Mouse (Mus musculus): ENCODE data around the gene Dennd4c. TPM values are rescaled to one million over a fixed set of nuclear protein-coding genes. Genes with fewer than 3 reads are reported as not detected.

Gene Dennd4c
- polyA plus RNA-seq, 1 experiment from 2014 or later: 2.1 TPM

GRCm38 (mm10) chr4:86749361-86749841, 1.0 kb downstream of the Dennd4c start:
- Histone ChIP-seq H3K27ac (ENCODE audit: low read length) (peak overlapping the region; percentile 85), H3K9ac (ENCODE audit: low read depth, low read length) (peak overlapping the region; percentile 97)

GRCm38 (mm10) chr4:86750346-86750945, 2.1 kb downstream of the Dennd4c start:
- H3K36me3 ChIP-seq (ENCODE audit: control insufficient read depth, insufficient read depth): no peaks in the 10 kb centered on the region
- peak overlapping the region; percentile 41 for H3K4me2 ChIP-seq (ENCODE audit: low read depth, low read length)
- H3K27ac ChIP-seq (ENCODE audit: low read length): no peak overlapping the region
- peaks cover 15% of the 10 kb centered on the region for H3K4me1 ChIP-seq (ENCODE audit: control insufficient read depth, low read depth, low read length)
- no peak for ATAC-seq (ENCODE audit: low read depth)
- no peak overlapping the region for H3K9ac ChIP-seq (ENCODE audit: low read depth, low read length)
- H3K27me3 ChIP-seq (ENCODE audit: control insufficient read depth, insufficient read depth, low read depth, low read length): no peaks in the 10 kb centered on the region
- H3K4me3 ChIP-seq (ENCODE audit: low read depth, low read length): peak overlapping the region; percentile 18; the same call in 1 of the 2 replicates
- WGBS (ENCODE audit: insufficient replicate concordance): 46% methylated on average over 10 of the region's 10 CpGs
- no peaks in the 10 kb centered on the region for H3K9me3 ChIP-seq (replicated peaks; ENCODE audit: control insufficient read depth, low read length)

More at GRCm38 (mm10) chr4:86749361-86749841, 1.0 kb downstream of the Dennd4c start:
- Histone ChIP-seq H3K4me1 (ENCODE audit: control insufficient read depth, low read depth, low read length) (peaks cover 15% of the 10 kb centered on the region), H3K36me3 (ENCODE audit: control insufficient read depth, insufficient read depth) (no peaks in the 10 kb centered on the region), H3K4me3 (ENCODE audit: low read depth, low read length) (peak overlapping the region; percentile 97), H3K4me2 (ENCODE audit: low read depth, low read length) (peak overlapping the region; percentile 94), H3K27me3 (ENCODE audit: control insufficient read depth, insufficient read depth, low read depth, low read length) (no peaks in the 10 kb centered on the region), H3K9me3 (replicated peaks; ENCODE audit: control insufficient read depth, low read length) (no peaks in the 10 kb centered on the region)
- no peak for ATAC-seq (ENCODE audit: low read depth)
- 2% methylated on average over 13 of the region's 13 CpGs for WGBS (ENCODE audit: insufficient replicate concordance)

- Histone ChIP-seq H3K4me2 (ENCODE audit: low read depth, low read length) (no peak overlapping the region), H3K27ac (ENCODE audit: low read length) (no peak overlapping the region), H3K36me3 (ENCODE audit: control insufficient read depth, insufficient read depth) (no peaks in the 10 kb centered on the region), H3K4me3 (ENCODE audit: low read depth, low read length) (no peak overlapping the region), H3K27me3 (ENCODE audit: control insufficient read depth, insufficient read depth, low read depth, low read length) (no peaks in the 10 kb centered on the region), H3K4me1 (ENCODE audit: control insufficient read depth, low read depth, low read length) (no peaks in the 10 kb centered on the region), H3K9me3 (replicated peaks; ENCODE audit: control insufficient read depth, low read length) (no peaks in the 10 kb centered on the region), H3K9ac (ENCODE audit: low read depth, low read length) (no peak overlapping the region)
- ATAC-seq (ENCODE audit: low read depth): no peak
Measured at GRCm38 (mm10) chr4:86764307-86764706, 16.0 kb downstream of the Dennd4c start.

GRCm38 (mm10) chr4:86777587-86777986, 29.2 kb downstream of the Dennd4c start:
- no peak for ATAC-seq (ENCODE audit: low read depth)
- H3K36me3 ChIP-seq (ENCODE audit: control insufficient read depth, insufficient read depth): no peaks in the 10 kb centered on the region; the same call in 1 of the 2 replicates
- no peak overlapping the region for H3K4me2 ChIP-seq (ENCODE audit: low read depth, low read length)
- H3K27me3 ChIP-seq (ENCODE audit: control insufficient read depth, insufficient read depth, low read depth, low read length): no peaks in the 10 kb centered on the region
- H3K27ac ChIP-seq (ENCODE audit: low read length): no peak overlapping the region
- H3K4me1 ChIP-seq (ENCODE audit: control insufficient read depth, low read depth, low read length): no peaks in the 10 kb centered on the region
- no peak overlapping the region for H3K4me3 ChIP-seq (ENCODE audit: low read depth, low read length)
- no peaks in the 10 kb centered on the region for H3K9me3 ChIP-seq (replicated peaks; ENCODE audit: control insufficient read depth, low read length)
- 83% methylated on average over 9 of the region's 9 CpGs for whole genome bisulfite sequencing (ENCODE audit: insufficient replicate concordance)
- no peak overlapping the region for H3K9ac ChIP-seq (ENCODE audit: low read depth, low read length)

GRCm38 (mm10) chr4:86810604-86811003, 62.2 kb downstream of the Dennd4c start:
- Histone ChIP-seq H3K36me3 (ENCODE audit: control insufficient read depth, insufficient read depth) (peaks cover 2% of the 10 kb centered on the region; the same call in 1 of the 2 replicates), H3K27ac (ENCODE audit: low read length) (no peak overlapping the region), H3K27me3 (ENCODE audit: control insufficient read depth, insufficient read depth, low read depth, low read length) (no peaks in the 10 kb centered on the region), H3K4me1 (ENCODE audit: control insufficient read depth, low read depth, low read length) (no peaks in the 10 kb centered on the region), H3K9ac (ENCODE audit: low read depth, low read length) (no peak overlapping the region), H3K4me3 (ENCODE audit: low read depth, low read length) (no peak overlapping the region), H3K9me3 (replicated peaks; ENCODE audit: control insufficient read depth, low read length) (no peaks in the 10 kb centered on the region), H3K4me2 (ENCODE audit: low read depth, low read length) (no peak overlapping the region)
- WGBS (ENCODE audit: insufficient replicate concordance): 51% methylated on average over 2 of the region's 2 CpGs
- ATAC-seq (ENCODE audit: low read depth): no peak

- no peak overlapping the region for H3K27ac ChIP-seq (ENCODE audit: low read length)
- no peaks in the 10 kb centered on the region for H3K4me1 ChIP-seq (ENCODE audit: control insufficient read depth, low read depth, low read length)
- H3K4me2 ChIP-seq (ENCODE audit: low read depth, low read length): no peak overlapping the region
- WGBS (ENCODE audit: insufficient replicate concordance): 35% methylated on average over 2 of the region's 3 CpGs
- H3K4me3 ChIP-seq (ENCODE audit: low read depth, low read length): no peak overlapping the region
- no peak for ATAC-seq (ENCODE audit: low read depth)
- H3K27me3 ChIP-seq (ENCODE audit: control insufficient read depth, insufficient read depth, low read depth, low read length): no peaks in the 10 kb centered on the region
- H3K9me3 ChIP-seq (replicated peaks; ENCODE audit: control insufficient read depth, low read length): no peaks in the 10 kb centered on the region
- H3K36me3 ChIP-seq (ENCODE audit: control insufficient read depth, insufficient read depth): peaks cover 2% of the 10 kb centered on the region; the same call in 1 of the 2 replicates
- no peak overlapping the region for H3K9ac ChIP-seq (ENCODE audit: low read depth, low read length)
Measured at GRCm38 (mm10) chr4:86814850-86815249, 66.5 kb downstream of the Dennd4c start.

- Histone ChIP-seq H3K4me3 (ENCODE audit: low read depth, low read length) (no peak overlapping the region), H3K9me3 (replicated peaks; ENCODE audit: control insufficient read depth, low read length) (no peaks in the 10 kb centered on the region), H3K27ac (ENCODE audit: low read length) (no peak overlapping the region), H3K9ac (ENCODE audit: low read depth, low read length) (no peak overlapping the region), H3K36me3 (ENCODE audit: control insufficient read depth, insufficient read depth) (peaks cover 5% of the 10 kb centered on the region), H3K27me3 (ENCODE audit: control insufficient read depth, insufficient read depth, low read depth, low read length) (no peaks in the 10 kb centered on the region), H3K4me2 (ENCODE audit: low read depth, low read length) (no peak overlapping the region), H3K4me1 (ENCODE audit: control insufficient read depth, low read depth, low read length) (no peaks in the 10 kb centered on the region)
- ATAC-seq (ENCODE audit: low read depth): no peak
- WGBS (ENCODE audit: insufficient replicate concordance): 66% methylated on average over 2 of the region's 2 CpGs
Measured at GRCm38 (mm10) chr4:86823169-86823568, 74.8 kb downstream of the Dennd4c start.

GRCm38 (mm10) chr4:86825143-86825542, 76.8 kb downstream of the Dennd4c start:
- peaks cover 13% of the 10 kb centered on the region for H3K36me3 ChIP-seq (ENCODE audit: control insufficient read depth, insufficient read depth)
- no peak overlapping the region for H3K27ac ChIP-seq (ENCODE audit: low read length)
- no peaks in the 10 kb centered on the region for H3K4me1 ChIP-seq (ENCODE audit: control insufficient read depth, low read depth, low read length)
- H3K9ac ChIP-seq (ENCODE audit: low read depth, low read length): no peak overlapping the region
- H3K9me3 ChIP-seq (replicated peaks; ENCODE audit: control insufficient read depth, low read length): no peaks in the 10 kb centered on the region
- no peak for ATAC-seq (ENCODE audit: low read depth)
- no peak overlapping the region for H3K4me3 ChIP-seq (ENCODE audit: low read depth, low read length)
- WGBS (ENCODE audit: insufficient replicate concordance): 75% methylated on average over 7 of the region's 7 CpGs
- no peaks in the 10 kb centered on the region for H3K27me3 ChIP-seq (ENCODE audit: control insufficient read depth, insufficient read depth, low read depth, low read length)
- H3K4me2 ChIP-seq (ENCODE audit: low read depth, low read length): no peak overlapping the region

GRCm38 (mm10) chr4:86831896-86832295, 83.5 kb downstream of the Dennd4c start:
- Histone ChIP-seq H3K27ac (ENCODE audit: low read length) (no peak overlapping the region), H3K4me1 (ENCODE audit: control insufficient read depth, low read depth, low read length) (no peaks in the 10 kb centered on the region), H3K27me3 (ENCODE audit: control insufficient read depth, insufficient read depth, low read depth, low read length) (no peaks in the 10 kb centered on the region), H3K9me3 (replicated peaks; ENCODE audit: control insufficient read depth, low read length) (no peaks in the 10 kb centered on the region), H3K36me3 (ENCODE audit: control insufficient read depth, insufficient read depth) (peaks cover 11% of the 10 kb centered on the region), H3K4me2 (ENCODE audit: low read depth, low read length) (no peak overlapping the region), H3K9ac (ENCODE audit: low read depth, low read length) (no peak overlapping the region), H3K4me3 (ENCODE audit: low read depth, low read length) (no peak overlapping the region)
- 83% methylated on average over 2 of the region's 2 CpGs for WGBS (ENCODE audit: insufficient replicate concordance)
- no peak for ATAC-seq (ENCODE audit: low read depth)
